9 mouse cellular contexts compared by ENCODE assay signal in the genomic region with DNA sequence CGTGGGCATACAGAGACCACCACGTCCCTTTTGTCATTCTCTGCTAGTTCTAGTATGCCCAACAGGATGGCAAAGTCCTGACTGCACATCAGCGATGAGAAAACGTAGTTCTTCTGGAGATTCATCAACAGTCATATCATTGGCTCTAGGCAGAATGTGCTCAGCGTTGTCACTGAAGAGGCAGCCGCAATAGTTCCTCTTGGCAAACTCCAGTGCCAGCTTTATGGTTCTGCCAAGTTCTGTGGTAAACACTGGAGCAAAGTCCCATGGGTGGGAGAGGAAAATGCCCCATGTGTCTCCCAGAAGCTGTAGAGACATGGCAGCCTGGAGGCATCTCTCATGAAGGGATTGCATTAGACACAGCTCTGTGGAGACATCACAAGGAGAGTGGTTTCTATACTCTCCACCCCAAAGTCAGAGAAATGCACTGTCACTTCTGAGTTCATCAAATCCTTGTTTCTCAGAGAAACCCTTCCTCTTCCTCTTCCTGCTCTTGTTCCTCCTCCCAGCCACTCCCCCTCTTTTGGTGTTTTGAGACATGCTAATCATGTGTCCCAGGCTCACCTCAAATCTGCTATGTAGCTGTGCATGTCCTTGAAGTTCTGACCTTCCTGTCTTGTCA. TPM values are rescaled to one million over a fixed set of nuclear protein-coding genes. Genes with fewer than 3 reads are reported as not detected.
A peak's percentile ranks its signal among the peaks of the same experiment; 100 is the strongest.
DNase-seq lines count a peak whose midpoint lies in the region; ATAC-seq and TF ChIP-seq lines count a peak whose summit lies in the region.
"Had no signal": no experiment of that assay in that cellular context is flagged by ENCODE, and none has a peak within 500 bp of the region (broad histone marks: within the 10 kb centered on the region; RNA-seq: fewer than 3 reads in every experiment).

No protein-coding gene starts in this region.

- WGBS in forebrain, postnatal 0 days, result 61% methylated on average over 6 of the region's 6 CpGs
- 90% methylated on average over 6 of the region's 6 CpGs for WGBS in forebrain, embryonic 10.5 days
- 92% methylated on average over 6 of the region's 6 CpGs for WGBS in midbrain, embryonic 11.5 days

- no peaks in the 10 kb centered on the region for H3K36me3 ChIP-seq in forebrain, postnatal 0 days (ENCODE audit: insufficient read depth)
- no peaks in the 10 kb centered on the region for H3K36me3 ChIP-seq in forebrain, embryonic 10.5 days (replicated peaks)
- no peaks in the 10 kb centered on the region for H3K36me3 ChIP-seq in midbrain, embryonic 11.5 days (ENCODE audit: control insufficient read depth, insufficient read depth, low read length)
- H3K36me3 ChIP-seq: midbrain, embryonic 10.5 days had no signal

- H3K4me1 ChIP-seq in forebrain, postnatal 0 days (ENCODE audit: insufficient read depth), result no peaks in the 10 kb centered on the region; the same call in 1 of the 2 replicates
- H3K4me1 ChIP-seq in forebrain, embryonic 10.5 days, result no peaks in the 10 kb centered on the region; the same call in 1 of the 2 replicates
- no peaks in the 10 kb centered on the region for H3K4me1 ChIP-seq in midbrain, embryonic 11.5 days (ENCODE audit: control insufficient read depth, insufficient read depth, low read length)

- no peak overlapping the region for H3K9ac ChIP-seq in forebrain, postnatal 0 days
- H3K9ac ChIP-seq in midbrain, embryonic 11.5 days (ENCODE audit: low read length), result no peak overlapping the region

- no peak overlapping the region for H3K27ac ChIP-seq in forebrain, postnatal 0 days (ENCODE audit: low read depth, low read length)
- H3K27ac ChIP-seq in forebrain, embryonic 10.5 days, result no peak overlapping the region
- H3K27ac ChIP-seq in midbrain, embryonic 11.5 days (ENCODE audit: low read depth, low read length), result no peak overlapping the region
- H3K27ac ChIP-seq: midbrain, embryonic 10.5 days had no signal

- peak; percentile 16; the same call in 1 of the 2 replicates for ATAC-seq in forebrain, postnatal 0 days
- no peak for ATAC-seq in midbrain, embryonic 11.5 days (ENCODE audit: low FRiP score)

- H3K27me3 ChIP-seq in forebrain, postnatal 0 days (ENCODE audit: insufficient read depth, low read length), result no peaks in the 10 kb centered on the region
- no peaks in the 10 kb centered on the region for H3K27me3 ChIP-seq in forebrain, embryonic 10.5 days (ENCODE audit: poor library complexity, severe bottlenecking)
- no peaks in the 10 kb centered on the region for H3K27me3 ChIP-seq in midbrain, embryonic 11.5 days (ENCODE audit: control insufficient read depth, insufficient read depth, low read length)

- H3K9me3 ChIP-seq in forebrain, postnatal 0 days (ENCODE audit: low read length), result no peaks in the 10 kb centered on the region
- H3K9me3 ChIP-seq in forebrain, embryonic 10.5 days, result no peaks in the 10 kb centered on the region
- no peaks in the 10 kb centered on the region for H3K9me3 ChIP-seq in midbrain, embryonic 11.5 days (ENCODE audit: control insufficient read depth, low read length)
- H3K9me3 ChIP-seq: midbrain, embryonic 10.5 days had no signal

- no peak for TF ChIP-seq CTCF in forebrain, postnatal 0 days (IDR thresholded peaks at IDR 0.05; ENCODE audit: low read depth)

- DNase-seq in forebrain, postnatal 0 days, result peak; percentile 29
- no peak for DNase-seq in forebrain, embryonic 10.5 days (ENCODE audit: extremely low spot score, low spot score)
- peak; percentile 18 for DNase-seq in layer of hippocampus, adult 9-11 months
- DNase-seq in layer of hippocampus, adult 8-10 months (ENCODE audit: low spot score in 2 of 2), result no peak
- DNase-seq in MEL-GATA-1-ER (ENCODE audit: extremely low read depth, low read depth), result peak; percentile 11
- peak; percentile 38 to 58 for DNase-seq in kidney, postnatal 36 days
- DNase-seq in midbrain, embryonic 11.5 days (ENCODE audit: low spot score, missing footprints), result no peak
- DNase-seq in B cell, adult 2 months, result no peak

- H3K4me3 ChIP-seq in forebrain, postnatal 0 days (ENCODE audit: low read depth, low read length), result no peak overlapping the region
- no peak overlapping the region for H3K4me3 ChIP-seq in forebrain, embryonic 10.5 days
- no peak overlapping the region for H3K4me3 ChIP-seq in midbrain, embryonic 11.5 days (ENCODE audit: low read depth, low read length)
- H3K4me3 ChIP-seq: midbrain, embryonic 10.5 days had no signal

- H3K4me2 ChIP-seq in forebrain, postnatal 0 days (ENCODE audit: low read depth), result no peak overlapping the region
- H3K4me2 ChIP-seq in midbrain, embryonic 11.5 days, result no peak overlapping the region

RNA-seq across cellular contexts. Expression of a gene that starts 54.6 kb away (rescaled TPM):
- total RNA-seq in forebrain, postnatal 0 days (2014; rRNA removed), result 66.9 and 69.5 TPM in 2 replicates
- polyA plus RNA-seq in forebrain, postnatal 0 days (2015; fragmentation: Nextera tagmentation; extraction: Ambion mirVana), result 50.3 and 59.9 TPM in 2 replicates
- 44.5 and 45.2 TPM in 2 replicates for polyA plus RNA-seq in forebrain, embryonic 10.5 days (2016; fragmentation: Nextera tagmentation; extraction: Ambion mirVana)
- total RNA-seq in layer of hippocampus, adult 8-10 months (2022), result 10 to 100 TPM; 77.2 to 90.9 (median 84.2) TPM
- polyA plus RNA-seq in midbrain, embryonic 11.5 days (2014; fragmentation: Nextera tagmentation; extraction: Ambion mirVana), result 70.0 and 75.2 TPM in 2 replicates

Comparison
In these comparisons a context has a peak if more than half of its experiments do, and no peak if none do; other contexts are left out.
1. DNase-seq: peak in forebrain, postnatal 0 days (single experiment), layer of hippocampus, adult 9-11 months (single experiment), MEL-GATA-1-ER (single experiment) and kidney, postnatal 36 days (2 of 2); none in forebrain, embryonic 10.5 days (single experiment), layer of hippocampus, adult 8-10 months (0 of 2), midbrain, embryonic 11.5 days (single experiment) and B cell, adult 2 months (0 of 2).